Mouse (Mus musculus) hindbrain, embryonic 10.5 days (tissue): Measurements from ENCODE around the gene Lrp1. TPM values are rescaled to one million over a fixed set of nuclear protein-coding genes. Genes with fewer than 3 reads are reported as not detected.

Experiments
- DNase-seq: peaks from one replicate; pipeline ENCODE4 v3.0.0-alpha.2; 2017; ENCODE audit warnings: low spot score
- H3K27ac ChIP-seq: fragments of 300-500 bp; sonication (generic); 2 replicates; pipeline ENCODE4 v1.5.1; 2016; ENCODE audit warnings: mild to moderate bottlenecking, moderate library complexity
- H3K27me3 ChIP-seq: fragments of 300-500 bp; sonication (generic); 2 replicates; pipeline ENCODE4 v1.6.1; 2016; ENCODE audit warnings: mild to moderate bottlenecking; ENCODE audit not compliant: poor library complexity, insufficient read depth, severe bottlenecking
- H3K36me3 ChIP-seq: fragments of 300-500 bp; sonication (generic); 2 replicates; pipeline ENCODE4 v1.6.1; 2016; ENCODE audit warnings: mild to moderate bottlenecking, moderate library complexity
- H3K4me1 ChIP-seq: fragments of 300-500 bp; sonication (generic); replicated peaks from 2 replicates; pipeline ENCODE4 v1.6.1; 2016; ENCODE audit warnings: mild to moderate bottlenecking
- H3K4me3 ChIP-seq: fragments of 300-500 bp; sonication (generic); 2 replicates; pipeline ENCODE4 v1.5.1; 2016; ENCODE audit warnings: mild to moderate bottlenecking, moderate library complexity
- H3K9me3 ChIP-seq: fragments of 300-500 bp; sonication (generic); 2 replicates; pipeline ENCODE4 v1.6.1; 2016; ENCODE audit warnings: mild to moderate bottlenecking, moderate library complexity
- WGBS: fragments of 180-500 bp; shearing (Covaris S2); methylation state at CpG from one replicate; pipeline ENCODE4 v1.1.7; 2016; 5-methylcytosine and 5-hydroxymethylcytosine counted together
- polyA plus RNA-seq: library from polyadenylated mRNA; unstranded; fragments of >200 nt; fragmentation: Nextera tagmentation; extraction: Ambion mirVana; gene quantifications from 2 replicates; pipeline ENCODE4 v1.2.1, GENCODE M21; 2016

Lrp1 gene
- polyA plus RNA-seq, 1 experiment from 2014 or later, result 71.7 TPM

- Histone ChIP-seq H3K9me3 (no peaks in the 10 kb centered on the region), H3K36me3 (peaks cover 99% of the 10 kb centered on the region), H3K27me3 (peaks cover under 1% of the 10 kb centered on the region; the same call in 1 of the 2 replicates), H3K4me3 (no peak overlapping the region), H3K27ac (no peak overlapping the region), H3K4me1 (peaks cover 15% of the 10 kb centered on the region)
- 94% methylated on average over 20 of the region's 20 CpGs for WGBS
- DNase-seq, result no peak
These were observed 76.6 kb downstream of the Lrp1 start for GRCm38 (mm10) chr10:127544375-127544774.

GRCm38 (mm10) chr10:127543916-127544315 lies 77.0 kb downstream of the Lrp1 start:
- peaks cover 99% of the 10 kb centered on the region for H3K36me3 ChIP-seq
- H3K4me1 ChIP-seq, result peaks cover 15% of the 10 kb centered on the region
- no peak overlapping the region for H3K4me3 ChIP-seq
- 85% methylated on average over 3 of the region's 3 CpGs for WGBS
- H3K9me3 ChIP-seq, result no peaks in the 10 kb centered on the region
- H3K27ac ChIP-seq, result no peak overlapping the region
- peaks cover 5% of the 10 kb centered on the region; the same call in 1 of the 2 replicates for H3K27me3 ChIP-seq
- no peak for DNase-seq

- DNase-seq, result no peak
- Histone ChIP-seq H3K27me3 (peaks cover 5% of the 10 kb centered on the region; the same call in 1 of the 2 replicates), H3K36me3 (peaks cover 94% of the 10 kb centered on the region), H3K9me3 (no peaks in the 10 kb centered on the region), H3K4me3 (0 out of 2 replicates have a peak overlapping the region, but pooled peaks have one; percentile 4), H3K27ac (peak overlapping the region; percentile 50), H3K4me1 (peaks cover 19% of the 10 kb centered on the region)
- WGBS, result 49% methylated on average over 6 of the region's 6 CpGs
These were observed 78.2 kb downstream of the Lrp1 start for GRCm38 (mm10) chr10:127542720-127543119.

GRCm38 (mm10) chr10:127542084-127542483 lies 78.9 kb downstream of the Lrp1 start:
- H3K27me3 ChIP-seq, result peaks cover 6% of the 10 kb centered on the region
- WGBS, result 71% methylated on average over 13 of the region's 13 CpGs
- H3K4me1 ChIP-seq, result peaks cover 23% of the 10 kb centered on the region
- no peaks in the 10 kb centered on the region for H3K9me3 ChIP-seq
- no peak overlapping the region for H3K4me3 ChIP-seq
- peak overlapping the region; percentile 50; the same call in 1 of the 2 replicates for H3K27ac ChIP-seq
- peaks cover 88% of the 10 kb centered on the region for H3K36me3 ChIP-seq
- no peak for DNase-seq

- Histone ChIP-seq H3K4me1 (peaks cover 28% of the 10 kb centered on the region), H3K27ac (no peak overlapping the region), H3K9me3 (no peaks in the 10 kb centered on the region), H3K27me3 (peaks cover 12% of the 10 kb centered on the region), H3K4me3 (no peak overlapping the region), H3K36me3 (peaks cover 82% of the 10 kb centered on the region)
- no peak for DNase-seq
- WGBS, result 96% methylated on average over 8 of the region's 8 CpGs
These were observed 79.4 kb downstream of the Lrp1 start for GRCm38 (mm10) chr10:127541510-127541909.

GRCm38 (mm10) chr10:127537854-127538583 lies 82.9 kb downstream of the Lrp1 start:
- H3K27ac ChIP-seq, result no peak overlapping the region
- DNase-seq, result peak; percentile 80
- H3K36me3 ChIP-seq, result peaks cover 47% of the 10 kb centered on the region
- H3K9me3 ChIP-seq, result no peaks in the 10 kb centered on the region
- H3K4me3 ChIP-seq, result no peak overlapping the region; the same call in 1 of the 2 replicates
- WGBS, result 27% methylated on average over 7 of the region's 7 CpGs
- H3K4me1 ChIP-seq, result peaks cover 61% of the 10 kb centered on the region
- H3K27me3 ChIP-seq, result peaks cover 47% of the 10 kb centered on the region

- peaks cover 58% of the 10 kb centered on the region for H3K4me1 ChIP-seq
- H3K27me3 ChIP-seq, result peaks cover 59% of the 10 kb centered on the region
- peak overlapping the region; percentile 81; the same call in 1 of the 2 replicates for H3K27ac ChIP-seq
- peaks cover 34% of the 10 kb centered on the region for H3K36me3 ChIP-seq
- 11% methylated on average over 8 of the region's 8 CpGs for WGBS
- DNase-seq, result peak; percentile 65
- H3K4me3 ChIP-seq, result no peak overlapping the region
- H3K9me3 ChIP-seq, result no peaks in the 10 kb centered on the region
These were observed 84.2 kb downstream of the Lrp1 start for GRCm38 (mm10) chr10:127536586-127537314.

- 1% methylated on average over 30 of the region's 30 CpGs for WGBS
- H3K27ac ChIP-seq, result peak overlapping the region; percentile 81
These were observed 86.0 kb downstream of the Lrp1 start for GRCm38 (mm10) chr10:127534929-127535384.

GRCm38 (mm10) chr10:127534036-127534928 lies 86.7 kb downstream of the Lrp1 start, which contains the start of gene Nxph4:
Gene Nxph4 (minus strand): TSS chr10:127534559.
- under 1% methylated on average over 78 of the region's 78 CpGs for WGBS
- H3K9me3 ChIP-seq, result no peaks in the 10 kb centered on the region
- peak; percentile 45 for DNase-seq
- H3K27me3 ChIP-seq, result peaks cover 83% of the 10 kb centered on the region
- peaks cover 10% of the 10 kb centered on the region for H3K36me3 ChIP-seq
- peak within 1 kb of the TSS; percentile 59 for H3K4me3 ChIP-seq
- peak within 1 kb of the TSS; percentile 81 for H3K27ac ChIP-seq
- peaks cover 82% of the 10 kb centered on the region for H3K4me1 ChIP-seq

More at GRCm38 (mm10) chr10:127534929-127535384, 86.0 kb downstream of the Lrp1 start:
- Histone ChIP-seq H3K9me3 (no peaks in the 10 kb centered on the region), H3K4me1 (peaks cover 75% of the 10 kb centered on the region), H3K36me3 (peaks cover 16% of the 10 kb centered on the region), H3K27me3 (peaks cover 77% of the 10 kb centered on the region), H3K4me3 (peak overlapping the region; percentile 59)
- DNase-seq, result no peak

GRCm38 (mm10) chr10:127531548-127531947 lies 89.4 kb downstream of the Lrp1 start:
- Histone ChIP-seq H3K9me3 (no peaks in the 10 kb centered on the region), H3K4me3 (peak overlapping the region; percentile 59), H3K36me3 (no peaks in the 10 kb centered on the region), H3K4me1 (peaks cover 96% of the 10 kb centered on the region), H3K27me3 (peaks cover 100% of the 10 kb centered on the region), H3K27ac (peak overlapping the region; percentile 69)
- WGBS, result 0% methylated on average over 4 of the region's 4 CpGs
- peak; percentile 17 for DNase-seq

- WGBS, result under 1% methylated on average over 25 of the region's 25 CpGs
- peak; percentile 34 for DNase-seq
- Histone ChIP-seq H3K27ac (peak overlapping the region; percentile 69), H3K36me3 (no peaks in the 10 kb centered on the region), H3K27me3 (peaks cover 100% of the 10 kb centered on the region), H3K4me3 (peak overlapping the region; percentile 59), H3K4me1 (peaks cover 96% of the 10 kb centered on the region), H3K9me3 (no peaks in the 10 kb centered on the region)
These were observed 90.0 kb downstream of the Lrp1 start for GRCm38 (mm10) chr10:127530945-127531344.

- peaks cover 82% of the 10 kb centered on the region for H3K4me1 ChIP-seq
- no peaks in the 10 kb centered on the region for H3K9me3 ChIP-seq
- DNase-seq, result peak; percentile 57
- H3K27me3 ChIP-seq, result peaks cover 100% of the 10 kb centered on the region
- WGBS, result under 1% methylated on average over 17 of the region's 17 CpGs
- peak overlapping the region; percentile 41 for H3K4me3 ChIP-seq
- peak overlapping the region; percentile 72; the same call in 1 of the 2 replicates for H3K27ac ChIP-seq
- no peaks in the 10 kb centered on the region for H3K36me3 ChIP-seq
These were observed 93.5 kb downstream of the Lrp1 start for GRCm38 (mm10) chr10:127527481-127527880.
